Mouse (Mus musculus) heart, adult 2 months (tissue): ENCODE measurements around the gene Ubxn7.
A peak's percentile ranks its signal among the peaks of the same experiment; 100 is the strongest.

Experiments used
- CTCF ChIP-seq: fragments of 200-600 bp; IDR thresholded peaks from 2 replicates; pipeline ENCODE4 v1.8.1; 2022; ENCODE audit warnings: antibody characterized with exemption, mild to moderate bottlenecking, moderate library complexity
- EP300 ChIP-seq: fragments of 200-500 bp; IDR thresholded peaks from 2 replicates; pipeline ENCODE4 v1.6.1; 2011; ENCODE audit warnings: low read depth, low read length, control low read depth; ENCODE audit not compliant: insufficient read depth
- POLR2A ChIP-seq: fragments of 200-500 bp; IDR thresholded peaks from 2 replicates; pipeline ENCODE4 v1.6.1; 2011; ENCODE audit warnings: mild to moderate bottlenecking, low read depth, low read length, control low read depth; ENCODE audit not compliant: insufficient read depth

- TF ChIP-seq EP300: 0 out of 2 replicates have a peak, but pooled peaks have one; percentile 54
- TF ChIP-seq CTCF: peak; percentile 54
- TF ChIP-seq POLR2A: peak; percentile 86
Observed at GRCm38 (mm10) chr16:32430474-32431046, 98.5 kb downstream of the Ubxn7 start, which contains the start of gene Pcyt1a.
